Mouse (Mus musculus): ENCODE measurements around the gene Tars2. TPM values are rescaled to one million over a fixed set of nuclear protein-coding genes. Genes with fewer than 3 reads are reported as not detected.

Gene Tars2
- total and polyA plus RNA-seq, 3 experiments, result 59.8 to 97.6 (median 71.1) TPM

GRCm38 (mm10) chr3:95706273-95706672 is 53.7 kb downstream of the Tars2 start:
- H3K79me2 ChIP-seq (replicated peaks; ENCODE audit: control insufficient read depth, extremely low read depth, insufficient read depth, poor library complexity, severe bottlenecking), result no peaks in the 10 kb centered on the region
- no peaks in the 10 kb centered on the region for H3K27me3 ChIP-seq (replicated peaks)
- TF ChIP-seq HCFC1 (IDR thresholded peaks at IDR 0.05; ENCODE audit: low read depth, low read length) (no peak), RCOR1 (conservative IDR thresholded peaks at IDR 0.05; ENCODE audit: low read depth, low read length) (no peak), MAZ (IDR thresholded peaks at IDR 0.05; ENCODE audit: low read depth, low read length) (no peak), MAFK (IDR thresholded peaks at IDR 0.05; ENCODE audit: insufficient replicate concordance, low read length) (no peak), ZMIZ1 (IDR thresholded peaks at IDR 0.05; ENCODE audit: low read depth, low read length) (no peak), JUND (conservative IDR thresholded peaks at IDR 0.05; ENCODE audit: low read depth, low read length) (no peak), NELFE (IDR thresholded peaks at IDR 0.05; ENCODE audit: low read depth, low read length) (no peak), ETS1 (conservative IDR thresholded peaks at IDR 0.05; ENCODE audit: low read depth, low read length) (no peak), UBTF (IDR thresholded peaks at IDR 0.05; ENCODE audit: low read depth, low read length) (no peak), MEF2A (IDR thresholded peaks at IDR 0.05; ENCODE audit: borderline replicate concordance, low read depth, low read length) (no peak)
- H3K36me3 ChIP-seq (replicated peaks in 1 of 2; ENCODE audit: control insufficient read depth in 1 of 2, insufficient read depth in 1 of 2, low read length in 1 of 2), result no peaks in the 10 kb centered on the region
- dilution Hi-C loops (cut with MboI; ENCODE audit: extremely low pct_ligation_motif_present, extremely low pct_unique_long_range_greater_than_20kb, low sequenced_read_pairs), result no loop called here
- H3K4me3 ChIP-seq (replicated peaks in 1 of 3; ENCODE audit: low read depth in 2 of 3, low read length in 2 of 3, poor library complexity in 1 of 3), result no peak overlapping the region
- in situ Hi-C loops (cut with MboI; ENCODE audit: low pct_ligation_motif_present, low pct_unique_long_range_greater_than_20kb, low sequenced_read_pairs), result no loop called here
- H3K27ac ChIP-seq (ENCODE audit: insufficient read depth, low read depth), result no peak overlapping the region
- no peak for DNase-seq (ENCODE audit: extremely low read depth)
- H3K4me2 ChIP-seq (ENCODE audit: insufficient read depth, low read depth, poor library complexity, severe bottlenecking), result no peak overlapping the region
- no peaks in the 10 kb centered on the region for H3K9me3 ChIP-seq (replicated peaks; ENCODE audit: low read length)
- H3K4me1 ChIP-seq (ENCODE audit: control insufficient read depth in 1 of 2, insufficient read depth in 2 of 2), result peaks cover 9 to 22% of the 10 kb centered on the region in 2 experiments; a peak in 3 of 4 replicates
- no peak overlapping the region for H3K9ac ChIP-seq (ENCODE audit: insufficient read depth, low read depth)

- no peak for TF ChIP-seq KAT2A (IDR thresholded peaks at IDR 0.05; ENCODE audit: insufficient replicate concordance, low read length)
- TF ChIP-seq E2F4 (IDR thresholded peaks at IDR 0.05; ENCODE audit: insufficient replicate concordance, low read depth, low read length), result no peak
- TF ChIP-seq CHD2 (IDR thresholded peaks at IDR 0.05; ENCODE audit: low read length), result no peak
- TF ChIP-seq PAX5 (IDR thresholded peaks at IDR 0.05; ENCODE audit: low read length), result no peak
- no peak for TF ChIP-seq ZC3H11A (IDR thresholded peaks at IDR 0.05; ENCODE audit: low read depth, low read length)
- no peak for TF ChIP-seq ZMIZ1 (IDR thresholded peaks at IDR 0.05; ENCODE audit: low read depth, low read length)
- TF ChIP-seq RCOR1 (conservative IDR thresholded peaks at IDR 0.05; ENCODE audit: low read depth, low read length), result no peak
- no peak for TF ChIP-seq ETS1 (conservative IDR thresholded peaks at IDR 0.05; ENCODE audit: low read depth, low read length)
- TF ChIP-seq MAFK (IDR thresholded peaks at IDR 0.05; ENCODE audit: insufficient replicate concordance, low read length), result no peak
- no peak for TF ChIP-seq POLR2AphosphoS2 (IDR thresholded peaks at IDR 0.05; ENCODE audit: low read depth, low read length)
- no peak for TF ChIP-seq TCF12 (IDR thresholded peaks at IDR 0.05; ENCODE audit: low read depth, low read length)
- TF ChIP-seq ELF1 (IDR thresholded peaks at IDR 0.05; ENCODE audit: low read depth, low read length), result no peak
- dilution Hi-C loops (cut with MboI; ENCODE audit: extremely low pct_ligation_motif_present, extremely low pct_unique_long_range_greater_than_20kb, low sequenced_read_pairs) (no loop called here), in situ Hi-C loops (cut with MboI; ENCODE audit: low pct_ligation_motif_present, low pct_unique_long_range_greater_than_20kb, low sequenced_read_pairs) (no loop called here)
- no peak overlapping the region for H3K27ac ChIP-seq (ENCODE audit: insufficient read depth, low read depth)
- no peaks in the 10 kb centered on the region for H3K27me3 ChIP-seq (replicated peaks)
- no peaks in the 10 kb centered on the region for H3K9me3 ChIP-seq (replicated peaks; ENCODE audit: low read length)
- no peak overlapping the region for H3K9ac ChIP-seq (ENCODE audit: insufficient read depth, low read depth)
- H3K79me2 ChIP-seq (replicated peaks; ENCODE audit: control insufficient read depth, extremely low read depth, insufficient read depth, poor library complexity, severe bottlenecking), result no peaks in the 10 kb centered on the region
- no peak for DNase-seq (ENCODE audit: extremely low read depth)
- no peak overlapping the region for H3K4me3 ChIP-seq (replicated peaks in 1 of 3; ENCODE audit: low read depth in 2 of 3, low read length in 2 of 3, poor library complexity in 1 of 3)
- no peak overlapping the region for H3K4me2 ChIP-seq (ENCODE audit: insufficient read depth, low read depth, poor library complexity, severe bottlenecking)
- H3K4me1 ChIP-seq (ENCODE audit: control insufficient read depth in 1 of 2, insufficient read depth in 2 of 2), result peaks cover 2 to 13% of the 10 kb centered on the region in 2 experiments; a peak in 3 of 4 replicates
- no peaks in the 10 kb centered on the region for H3K36me3 ChIP-seq (replicated peaks in 1 of 2; ENCODE audit: control insufficient read depth in 1 of 2, insufficient read depth in 1 of 2, low read length in 1 of 2)
These were observed 55.4 kb downstream of the Tars2 start for GRCm38 (mm10) chr3:95704612-95705011.

All from CH12.LX (cell line).